Mouse (Mus musculus): ENCODE measurements around the gene Tnfrsf12a. TPM values are rescaled to one million over a fixed set of nuclear protein-coding genes. Genes with fewer than 3 reads are reported as not detected.

Tnfrsf12a gene
- 2.7 and 4.2 TPM in 2 replicates for polyA plus RNA-seq (2012; rRNA removed)

GRCm38 (mm10) chr17:23677236-23677679, at the start of gene Tnfrsf12a:
TSS of gene Tnfrsf12a (minus strand) at chr17:23677468.
- H3K4me1 ChIP-seq (ENCODE audit: control insufficient read depth, insufficient read depth, low read length): peaks cover 2% of the 10 kb centered on the region
- no peak within 1 kb of the TSS for H3K27ac ChIP-seq (ENCODE audit: insufficient read depth, low read length)
- TF ChIP-seq POLR2A (IDR thresholded peaks at IDR 0.05; ENCODE audit: extremely low read depth, insufficient read depth, low read length): peak; percentile 86
- no peak for TF ChIP-seq CTCF (IDR thresholded peaks at IDR 0.05; ENCODE audit: extremely low read depth, insufficient read depth, low read length)
- peak within 1 kb of the TSS; percentile 34 for H3K4me3 ChIP-seq (ENCODE audit: insufficient read depth, low read length)

GRCm38 (mm10) chr17:23726758-23727142, 49.5 kb upstream of the Tnfrsf12a start:
- H3K4me1 ChIP-seq (ENCODE audit: control insufficient read depth, insufficient read depth, low read length): peaks cover 2% of the 10 kb centered on the region; the same call in 1 of the 2 replicates
- no peak for TF ChIP-seq CTCF (IDR thresholded peaks at IDR 0.05; ENCODE audit: extremely low read depth, insufficient read depth, low read length)
- no peak for TF ChIP-seq POLR2A (IDR thresholded peaks at IDR 0.05; ENCODE audit: extremely low read depth, insufficient read depth, low read length)
- H3K27ac ChIP-seq (ENCODE audit: insufficient read depth, low read length): 0 out of 2 replicates have a peak overlapping the region, but pooled peaks have one; percentile 2
- peak overlapping the region; percentile 47 for H3K4me3 ChIP-seq (ENCODE audit: insufficient read depth, low read length)

GRCm38 (mm10) chr17:23725999-23726757, 48.9 kb upstream of the Tnfrsf12a start, which contains the start of gene Pkmyt1:
TSS of gene Pkmyt1 (plus strand) at chr17:23726336.
- peak within 1 kb of the TSS; percentile 47 for H3K4me3 ChIP-seq (ENCODE audit: insufficient read depth, low read length)
- TF ChIP-seq CTCF (IDR thresholded peaks at IDR 0.05; ENCODE audit: extremely low read depth, insufficient read depth, low read length) (no peak), POLR2A (IDR thresholded peaks at IDR 0.05; ENCODE audit: extremely low read depth, insufficient read depth, low read length) (peak; percentile 85; the same call in 1 of the 2 replicates)
- peak within 1 kb of the TSS; percentile 69; the same call in 1 of the 2 replicates for H3K27ac ChIP-seq (ENCODE audit: insufficient read depth, low read length)
- peaks cover 2% of the 10 kb centered on the region; the same call in 1 of the 2 replicates for H3K4me1 ChIP-seq (ENCODE audit: control insufficient read depth, insufficient read depth, low read length)

GRCm38 (mm10) chr17:23725477-23725876, 48.2 kb upstream of the Tnfrsf12a start:
- Histone ChIP-seq H3K4me3 (ENCODE audit: insufficient read depth, low read length) (peak overlapping the region; percentile 47; the same call in 1 of the 2 replicates), H3K27ac (ENCODE audit: insufficient read depth, low read length) (no peak overlapping the region), H3K4me1 (ENCODE audit: control insufficient read depth, insufficient read depth, low read length) (peaks cover 2% of the 10 kb centered on the region; the same call in 1 of the 2 replicates)
- no peak for TF ChIP-seq POLR2A (IDR thresholded peaks at IDR 0.05; ENCODE audit: extremely low read depth, insufficient read depth, low read length)

- Histone ChIP-seq H3K27ac (ENCODE audit: insufficient read depth, low read length) (no peak within 1 kb of the TSS), H3K4me3 (ENCODE audit: insufficient read depth, low read length) (no peak within 1 kb of the TSS), H3K4me1 (ENCODE audit: control insufficient read depth, insufficient read depth, low read length) (peaks cover 2% of the 10 kb centered on the region; the same call in 1 of the 2 replicates)
- TF ChIP-seq CTCF (IDR thresholded peaks at IDR 0.05; ENCODE audit: extremely low read depth, insufficient read depth, low read length) (no peak), POLR2A (IDR thresholded peaks at IDR 0.05; ENCODE audit: extremely low read depth, insufficient read depth, low read length) (no peak)
Observed at GRCm38 (mm10) chr17:23722376-23723125, 45.3 kb upstream of the Tnfrsf12a start, which contains the start of gene 1520401A03Rik. TSS of gene 1520401A03Rik (minus strand) at chr17:23722783.

GRCm38 (mm10) chr17:23721886-23722285, 44.6 kb upstream of the Tnfrsf12a start:
- Histone ChIP-seq H3K4me1 (ENCODE audit: control insufficient read depth, insufficient read depth, low read length) (peaks cover 2% of the 10 kb centered on the region; the same call in 1 of the 2 replicates), H3K27ac (ENCODE audit: insufficient read depth, low read length) (no peak overlapping the region), H3K4me3 (ENCODE audit: insufficient read depth, low read length) (no peak overlapping the region)
- TF ChIP-seq POLR2A (IDR thresholded peaks at IDR 0.05; ENCODE audit: extremely low read depth, insufficient read depth, low read length) (no peak), CTCF (IDR thresholded peaks at IDR 0.05; ENCODE audit: extremely low read depth, insufficient read depth, low read length) (no peak)

- Histone ChIP-seq H3K27ac (ENCODE audit: insufficient read depth, low read length) (no peak overlapping the region), H3K4me1 (ENCODE audit: control insufficient read depth, insufficient read depth, low read length) (no peaks in the 10 kb centered on the region), H3K4me3 (ENCODE audit: insufficient read depth, low read length) (no peak overlapping the region)
- no peak for TF ChIP-seq CTCF (IDR thresholded peaks at IDR 0.05; ENCODE audit: extremely low read depth, insufficient read depth, low read length)
- no peak for TF ChIP-seq POLR2A (IDR thresholded peaks at IDR 0.05; ENCODE audit: extremely low read depth, insufficient read depth, low read length)
Observed at GRCm38 (mm10) chr17:23719455-23719854, 42.2 kb upstream of the Tnfrsf12a start.

GRCm38 (mm10) chr17:23717003-23717402, 39.7 kb upstream of the Tnfrsf12a start:
- Histone ChIP-seq H3K4me3 (ENCODE audit: insufficient read depth, low read length) (no peak overlapping the region), H3K27ac (ENCODE audit: insufficient read depth, low read length) (no peak overlapping the region), H3K4me1 (ENCODE audit: control insufficient read depth, insufficient read depth, low read length) (no peaks in the 10 kb centered on the region)
- no peak for TF ChIP-seq CTCF (IDR thresholded peaks at IDR 0.05; ENCODE audit: extremely low read depth, insufficient read depth, low read length)
- TF ChIP-seq POLR2A (IDR thresholded peaks at IDR 0.05; ENCODE audit: extremely low read depth, insufficient read depth, low read length): no peak

- Histone ChIP-seq H3K4me1 (ENCODE audit: control insufficient read depth, insufficient read depth, low read length) (no peaks in the 10 kb centered on the region), H3K4me3 (ENCODE audit: insufficient read depth, low read length) (no peak overlapping the region), H3K27ac (ENCODE audit: insufficient read depth, low read length) (no peak overlapping the region)
- no peak for TF ChIP-seq POLR2A (IDR thresholded peaks at IDR 0.05; ENCODE audit: extremely low read depth, insufficient read depth, low read length)
- peak; percentile 89 for TF ChIP-seq CTCF (IDR thresholded peaks at IDR 0.05; ENCODE audit: extremely low read depth, insufficient read depth, low read length)
Observed at GRCm38 (mm10) chr17:23706212-23706611, 28.9 kb upstream of the Tnfrsf12a start.

Data from cortical plate, adult 2 months (tissue).